Mouse (Mus musculus) lung, adult 2 months (tissue): Measurements from ENCODE around the gene Gm4779.

ENCODE experiments used
- CTCF ChIP-seq: fragments of 200-500 bp; IDR thresholded peaks from 2 replicates; pipeline ENCODE4 v1.5.1; 2011; ENCODE audit warnings: mild to moderate bottlenecking, low read length, control low read depth; ENCODE audit not compliant: insufficient read depth
- POLR2A ChIP-seq: fragments of 200-500 bp; IDR thresholded peaks from 2 replicates; pipeline ENCODE4 v1.6.1; 2011; ENCODE audit warnings: low read depth, mild to moderate bottlenecking, control low read depth, low read length, borderline replicate concordance; ENCODE audit errors: extremely low read depth

GRCm38 (mm10) chrX:101767280-101767679 lies 26.9 kb downstream of the Gm4779 start:
- TF ChIP-seq CTCF = no peak
- no peak for TF ChIP-seq POLR2A
